Mouse (Mus musculus) liver, embryonic 12.5 days (tissue): Measurements from ENCODE around the gene Lonrf2. TPM values are rescaled to one million over a fixed set of nuclear protein-coding genes. Genes with fewer than 3 reads are reported as not detected.

ENCODE experiments used
- ATAC-seq: fragments of 200-750 bp; cut with Nextera tagmentation; 2 replicates; pipeline ENCODE4 v1.8.0; 2017; ENCODE audit warnings: moderate number of reproducible peaks, mild to moderate bottlenecking, moderate library complexity
- H3K27ac ChIP-seq: fragments of 300-500 bp; sonication (generic); 2 replicates; pipeline ENCODE4 v1.5.1; 2016; ENCODE audit warnings: mild to moderate bottlenecking
- H3K27me3 ChIP-seq: fragments of 300-500 bp; sonication (generic); replicated peaks from 2 replicates; pipeline ENCODE4 v1.6.1; 2016; ENCODE audit warnings: mild to moderate bottlenecking, moderate library complexity
- H3K36me3 ChIP-seq: fragments of 300-500 bp; sonication (generic); 2 replicates; pipeline ENCODE4 v1.6.1; 2016; ENCODE audit warnings: mild to moderate bottlenecking, moderate library complexity
- H3K4me1 ChIP-seq: fragments of 300-500 bp; sonication (generic); 2 replicates; pipeline ENCODE4 v1.6.1; 2016
- H3K4me2 ChIP-seq: fragments of 300-500 bp; sonication (generic); 2 replicates; pipeline ENCODE4 v1.6.1; 2016; ENCODE audit warnings: mild to moderate bottlenecking, moderate library complexity
- H3K4me3 ChIP-seq: fragments of 300-500 bp; sonication (generic); 2 replicates; pipeline ENCODE4 v1.5.1; 2016; ENCODE audit warnings: mild to moderate bottlenecking, moderate library complexity
- H3K9ac ChIP-seq: fragments of 300-500 bp; sonication (generic); 2 replicates; pipeline ENCODE4 v1.6.1; 2016; ENCODE audit warnings: mild to moderate bottlenecking, moderate library complexity
- H3K9me3 ChIP-seq: fragments of 300-500 bp; sonication (generic); replicated peaks from 2 replicates; pipeline ENCODE4 v1.6.1; 2016; ENCODE audit warnings: mild to moderate bottlenecking, moderate library complexity
- WGBS: fragments of 180-500 bp; shearing (Covaris S2); methylation state at CpG from one replicate; pipeline ENCODE4 v1.1.7; 2016; ENCODE audit not compliant: insufficient replicate concordance; 5-methylcytosine and 5-hydroxymethylcytosine counted together
- polyA plus RNA-seq: library from polyadenylated mRNA; unstranded; fragments of >200 nt; fragmentation: Nextera tagmentation; extraction: Ambion mirVana; gene quantifications from 2 replicates; pipeline ENCODE4 v1.2.1, GENCODE M21; 2016

Lonrf2 gene
- polyA plus RNA-seq, 1 experiment from 2014 or later: 0.15 TPM

DNA sequence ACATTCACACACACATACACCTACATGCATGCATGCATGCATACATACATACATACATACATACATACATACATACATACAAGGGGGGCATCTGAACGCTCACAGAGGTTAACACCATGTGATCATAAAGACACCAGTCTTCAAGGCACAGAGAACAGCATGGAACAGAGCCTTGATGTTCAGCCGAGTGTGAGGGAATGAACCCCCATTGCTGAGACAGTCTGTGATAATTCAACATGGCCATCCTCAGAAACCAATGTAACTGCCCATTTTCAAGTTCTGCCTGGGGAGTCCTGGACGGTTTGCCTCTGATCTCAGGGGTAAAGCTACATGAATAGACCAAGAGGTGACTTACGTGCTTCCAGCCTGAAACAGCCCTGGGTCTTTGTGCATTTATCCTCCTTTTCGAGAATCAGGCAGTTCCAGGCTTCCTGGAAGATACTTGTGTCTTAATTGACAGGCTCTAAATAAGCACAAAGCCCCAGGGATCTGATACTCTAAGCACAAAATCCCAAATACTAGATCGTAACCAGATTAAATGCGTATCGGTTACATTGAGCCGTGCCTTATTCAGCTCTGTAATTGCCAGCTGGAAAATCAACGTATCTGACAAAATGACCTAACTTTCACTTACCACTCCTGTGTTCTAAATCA, 72.4 kb downstream of the Lonrf2 start:
- H3K9ac ChIP-seq: no peak overlapping the region
- peaks cover 29% of the 10 kb centered on the region; the same call in 1 of the 2 replicates for H3K27me3 ChIP-seq
- H3K9me3 ChIP-seq: no peaks in the 10 kb centered on the region
- no peak for ATAC-seq
- peaks cover 26% of the 10 kb centered on the region for H3K4me1 ChIP-seq
- WGBS: 79% methylated on average over 10 of the region's 10 CpGs
- H3K4me2 ChIP-seq: no peak overlapping the region
- no peak overlapping the region for H3K27ac ChIP-seq
- no peaks in the 10 kb centered on the region for H3K36me3 ChIP-seq
- H3K4me3 ChIP-seq: no peak overlapping the region

DNA sequence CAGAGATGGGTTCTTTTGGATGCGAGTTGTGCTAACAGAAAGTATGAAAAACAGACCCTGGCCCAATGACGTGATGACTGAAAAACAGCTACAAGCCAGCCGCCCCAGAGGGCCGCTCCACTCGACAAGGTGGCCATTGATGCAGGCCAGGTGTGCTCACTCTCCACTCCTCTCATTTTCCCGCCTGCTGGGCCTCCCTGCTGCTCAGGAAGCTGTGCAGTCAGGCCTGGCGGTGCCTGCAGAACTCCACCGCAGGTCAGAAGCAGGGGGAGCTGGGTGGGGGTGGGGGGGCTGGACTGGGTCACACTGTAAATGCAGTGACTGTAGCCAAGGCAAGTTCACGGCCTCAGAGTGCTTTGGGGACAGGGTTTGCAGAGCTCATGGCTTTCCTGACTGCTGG, 76.1 kb downstream of the Lonrf2 start:
- H3K27me3 ChIP-seq: peaks cover 23% of the 10 kb centered on the region; the same call in 1 of the 2 replicates
- no peaks in the 10 kb centered on the region for H3K4me1 ChIP-seq
- WGBS: 53% methylated on average over 9 of the region's 9 CpGs
- no peaks in the 10 kb centered on the region for H3K36me3 ChIP-seq
- H3K27ac ChIP-seq: no peak overlapping the region
- H3K4me3 ChIP-seq: no peak overlapping the region
- no peak for ATAC-seq
- H3K9me3 ChIP-seq: no peaks in the 10 kb centered on the region
- no peak overlapping the region for H3K9ac ChIP-seq
- H3K4me2 ChIP-seq: no peak overlapping the region

DNA sequence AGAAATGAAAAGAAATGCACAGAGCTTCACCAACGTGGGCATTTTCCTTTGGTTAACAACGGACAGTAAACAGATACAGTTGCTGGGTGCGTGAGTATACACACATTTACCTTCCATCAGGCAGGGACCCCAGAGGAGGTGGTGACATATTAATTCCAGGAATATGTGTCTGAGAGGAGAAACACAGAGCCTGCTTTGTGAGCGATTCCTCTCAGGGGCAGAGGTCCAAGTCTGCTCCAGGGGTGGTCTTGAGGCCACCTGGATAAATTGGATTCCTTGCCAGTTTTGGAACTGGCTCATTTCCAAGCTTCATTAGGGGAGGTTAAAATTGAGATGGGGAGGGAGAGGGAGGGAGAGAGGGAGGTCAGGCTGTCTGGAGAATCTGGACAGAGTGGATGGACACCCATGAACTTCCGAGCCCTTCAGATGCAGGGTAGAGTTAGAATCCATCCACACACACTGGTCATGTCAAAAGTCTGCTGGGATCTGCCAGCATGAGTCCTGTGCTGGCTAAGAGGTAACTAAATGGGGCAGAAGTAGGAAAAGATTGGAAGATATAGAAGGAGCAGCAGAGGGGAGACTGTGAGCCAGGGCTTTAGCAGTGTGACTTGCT, 78.6 kb downstream of the Lonrf2 start:
- no peak for ATAC-seq
- Histone ChIP-seq H3K27ac (no peak overlapping the region), H3K36me3 (no peaks in the 10 kb centered on the region), H3K4me2 (no peak overlapping the region), H3K4me1 (no peaks in the 10 kb centered on the region), H3K27me3 (peaks cover 15% of the 10 kb centered on the region; the same call in 1 of the 2 replicates), H3K9ac (no peak overlapping the region), H3K4me3 (no peak overlapping the region), H3K9me3 (no peaks in the 10 kb centered on the region)
- 72% methylated on average over 5 of the region's 5 CpGs for whole genome bisulfite sequencing

GRCm38 (mm10) chr1:38743863-38744262, 92.6 kb downstream of the Lonrf2 start:
- Histone ChIP-seq H3K27ac (no peak overlapping the region), H3K4me1 (no peaks in the 10 kb centered on the region), H3K36me3 (no peaks in the 10 kb centered on the region), H3K9ac (no peak overlapping the region), H3K4me3 (no peak overlapping the region), H3K9me3 (no peaks in the 10 kb centered on the region), H3K4me2 (no peak overlapping the region), H3K27me3 (no peaks in the 10 kb centered on the region)
- WGBS: 30% methylated on average over 1 of the region's 1 CpGs
- ATAC-seq: no peak

Other genes with a start within 250 kb of the Lonrf2 start
- gene Aff3, start 171.8 kb downstream of the Lonrf2 start, polyA plus RNA-seq: 1.5 and 2.9 TPM in 2 replicates
- gene Chst10, start 61.5 kb upstream of the Lonrf2 start, polyA plus RNA-seq: 0.61 and 0.86 TPM in 2 replicates
- not detected in 2 replicates for gene Nms, start 102.4 kb upstream of the Lonrf2 start, polyA plus RNA-seq
- 61.0 TPM in 2 replicates for gene Pdcl3, start 148.9 kb upstream of the Lonrf2 start, polyA plus RNA-seq